Mouse (Mus musculus) erythroblast, embryonic 14.5 days (primary cell): ENCODE data around the gene Zfp385b.

Source experiments
- GATA1 ChIP-seq: IDR thresholded peaks from 2 replicates; pipeline ENCODE4 v1.6.1; 2012; ENCODE audit warnings: low read length, inconsistent platforms, mixed read lengths
- TAL1 ChIP-seq: IDR thresholded peaks from 3 replicates; pipeline ENCODE4 v1.6.1; 2012; ENCODE audit warnings: low read length, inconsistent platforms, mixed read lengths

GRCm38 (mm10) chr2:77453786-77454185, 365.7 kb downstream of the Zfp385b start:
- TF ChIP-seq TAL1 (no peak), GATA1 (no peak)
